27 mouse cellular contexts compared by ENCODE assay signal in the genomic region with DNA sequence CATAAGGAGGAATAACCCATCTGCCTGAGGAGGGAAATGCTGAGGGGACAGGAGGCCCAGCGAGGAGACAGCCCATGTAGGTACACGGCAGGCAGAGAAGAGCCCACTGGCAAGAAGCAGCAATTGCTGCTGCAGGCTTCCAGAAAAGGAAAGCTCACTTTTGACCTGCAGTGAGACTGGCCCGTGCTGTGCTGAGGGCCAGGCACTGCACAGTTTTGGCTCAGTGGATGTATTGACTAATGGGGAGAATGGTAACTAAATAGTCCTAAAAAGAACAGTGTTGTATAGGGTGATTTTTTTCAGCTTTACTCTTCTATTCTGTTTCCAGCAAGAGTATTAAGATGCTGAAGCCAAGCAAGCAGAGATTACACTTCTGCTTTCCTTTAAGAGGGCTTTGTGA. TPM values are rescaled to one million over a fixed set of nuclear protein-coding genes. Genes with fewer than 3 reads are reported as not detected.
DNase-seq lines count a peak whose midpoint lies in the region; ATAC-seq lines count a peak whose summit lies in the region.
"Had no signal": no experiment of that assay in that cellular context is flagged by ENCODE, and none has a peak within 500 bp of the region (broad histone marks: within the 10 kb centered on the region; RNA-seq: fewer than 3 reads in every experiment).

No protein-coding gene starts in this region.

- H3K9me3 ChIP-seq in liver, embryonic 12.5 days (replicated peaks): no peaks in the 10 kb centered on the region
- no peaks in the 10 kb centered on the region for H3K9me3 ChIP-seq in liver, embryonic 11.5 days (ENCODE audit: control insufficient read depth, low read length)
- no peaks in the 10 kb centered on the region for H3K9me3 ChIP-seq in midbrain, embryonic 11.5 days (ENCODE audit: control insufficient read depth, low read length)
- no peaks in the 10 kb centered on the region for H3K9me3 ChIP-seq in midbrain, embryonic 15.5 days
- H3K9me3 ChIP-seq: embryonic facial prominence, embryonic 13.5 days; embryonic facial prominence, embryonic 15.5 days; forebrain, embryonic 10.5 days; forebrain, embryonic 13.5 days; forebrain, embryonic 15.5 days had no signal

- no peak overlapping the region for H3K9ac ChIP-seq in liver, embryonic 12.5 days
- H3K9ac ChIP-seq in liver, embryonic 11.5 days (ENCODE audit: low read depth, low read length): no peak overlapping the region
- no peak overlapping the region for H3K9ac ChIP-seq in midbrain, embryonic 11.5 days (ENCODE audit: low read length)
- no peak overlapping the region for H3K9ac ChIP-seq in midbrain, embryonic 15.5 days
- H3K9ac ChIP-seq: embryonic facial prominence, embryonic 13.5 days; embryonic facial prominence, embryonic 15.5 days; forebrain, embryonic 13.5 days; forebrain, embryonic 15.5 days; forebrain, postnatal 0 days had no signal

- no peaks in the 10 kb centered on the region for H3K27me3 ChIP-seq in liver, embryonic 12.5 days (replicated peaks)
- no peaks in the 10 kb centered on the region for H3K27me3 ChIP-seq in liver, embryonic 11.5 days (replicated peaks; ENCODE audit: control insufficient read depth, insufficient read depth, low read length)
- no peaks in the 10 kb centered on the region for H3K27me3 ChIP-seq in midbrain, embryonic 11.5 days (ENCODE audit: control insufficient read depth, insufficient read depth, low read length)
- no peaks in the 10 kb centered on the region for H3K27me3 ChIP-seq in midbrain, embryonic 15.5 days (replicated peaks)
- H3K27me3 ChIP-seq: CH12.LX; embryonic facial prominence, embryonic 13.5 days; embryonic facial prominence, embryonic 15.5 days; forebrain, embryonic 13.5 days; forebrain, embryonic 15.5 days; Patski had no signal

- H3K4me2 ChIP-seq in liver, embryonic 12.5 days: no peak overlapping the region
- no peak overlapping the region for H3K4me2 ChIP-seq in liver, embryonic 11.5 days
- no peak overlapping the region for H3K4me2 ChIP-seq in midbrain, embryonic 11.5 days
- no peak overlapping the region for H3K4me2 ChIP-seq in midbrain, embryonic 15.5 days
- H3K4me2 ChIP-seq: embryonic facial prominence, embryonic 13.5 days; embryonic facial prominence, embryonic 15.5 days; forebrain, embryonic 13.5 days; forebrain, embryonic 15.5 days had no signal

- DNase-seq in liver, embryonic 11.5 days (ENCODE audit: low spot score): no peak
- peak; percentile 70 for DNase-seq in midbrain, embryonic 11.5 days (ENCODE audit: low spot score, missing footprints)
- peak; percentile 80 for DNase-seq in adipocyte (ENCODE audit: low spot score)
- no peak for DNase-seq in cerebellum, postnatal 14 days
- DNase-seq: adrenal gland, adult 2 months; adrenal gland, postnatal 10 days; adrenal gland, postnatal 25 days; B cell, adult 2 months; cerebellum, adult 11 months; cerebellum, adult 18-20 months; cerebellum, adult 9-10 months; cerebellum, postnatal 10 days; cerebellum, postnatal 36 days; embryo, embryonic 11 days; forebrain, postnatal 0 days had no signal

- no peak for ATAC-seq in liver, embryonic 12.5 days
- no peak for ATAC-seq in liver, embryonic 11.5 days (replicated peaks; ENCODE audit: low FRiP score)
- no peak for ATAC-seq in midbrain, embryonic 11.5 days (ENCODE audit: low FRiP score)
- no peak for ATAC-seq in midbrain, embryonic 15.5 days (replicated peaks)
- ATAC-seq: activated CD4-positive, CD25-positive, alpha-beta regulatory T cell, adult 4 months; CD4-positive, CD25-positive, alpha-beta regulatory T cell, adult 4 months; forebrain, embryonic 13.5 days; forebrain, embryonic 15.5 days; forebrain, postnatal 0 days; Patski had no signal

- no peak overlapping the region for H3K4me3 ChIP-seq in liver, embryonic 12.5 days
- H3K4me3 ChIP-seq in liver, embryonic 11.5 days (ENCODE audit: low read depth, low read length): no peak overlapping the region
- no peak overlapping the region for H3K4me3 ChIP-seq in midbrain, embryonic 11.5 days (ENCODE audit: low read depth, low read length)
- H3K4me3 ChIP-seq in midbrain, embryonic 15.5 days: no peak overlapping the region
- H3K4me3 ChIP-seq: embryonic facial prominence, embryonic 13.5 days; embryonic facial prominence, embryonic 15.5 days; erythroblast, embryonic 14.5 days; forebrain, embryonic 10.5 days; forebrain, embryonic 13.5 days; forebrain, embryonic 15.5 days had no signal

- WGBS in liver, embryonic 12.5 days (ENCODE audit: insufficient replicate concordance): 74% methylated on average over 3 of the region's 3 CpGs
- WGBS in liver, embryonic 11.5 days: 88% methylated on average over 3 of the region's 3 CpGs
- WGBS in midbrain, embryonic 11.5 days: 87% methylated on average over 3 of the region's 3 CpGs
- 89% methylated on average over 3 of the region's 3 CpGs for WGBS in midbrain, embryonic 15.5 days

- H3K4me1 ChIP-seq in liver, embryonic 12.5 days: peaks cover 55% of the 10 kb centered on the region
- H3K4me1 ChIP-seq in liver, embryonic 11.5 days (replicated peaks; ENCODE audit: control insufficient read depth, insufficient read depth, low read length): peaks cover 27% of the 10 kb centered on the region
- H3K4me1 ChIP-seq in midbrain, embryonic 11.5 days (ENCODE audit: control insufficient read depth, insufficient read depth, low read length): no peaks in the 10 kb centered on the region
- no peaks in the 10 kb centered on the region for H3K4me1 ChIP-seq in midbrain, embryonic 15.5 days
- H3K4me1 ChIP-seq: embryonic facial prominence, embryonic 13.5 days; embryonic facial prominence, embryonic 15.5 days; forebrain, embryonic 13.5 days; forebrain, embryonic 15.5 days had no signal

- H3K27ac ChIP-seq in liver, embryonic 12.5 days: 0 out of 2 replicates have a peak overlapping the region, but pooled peaks have one; percentile 34
- no peak overlapping the region for H3K27ac ChIP-seq in liver, embryonic 11.5 days (ENCODE audit: low read depth, low read length)
- H3K27ac ChIP-seq in midbrain, embryonic 11.5 days (ENCODE audit: low read depth, low read length): no peak overlapping the region
- H3K27ac ChIP-seq in midbrain, embryonic 15.5 days: no peak overlapping the region
- H3K27ac ChIP-seq: embryonic facial prominence, embryonic 13.5 days; embryonic facial prominence, embryonic 15.5 days; forebrain, embryonic 10.5 days; forebrain, embryonic 13.5 days; forebrain, embryonic 15.5 days had no signal

- H3K36me3 ChIP-seq in liver, embryonic 12.5 days: peaks cover 84% of the 10 kb centered on the region
- H3K36me3 ChIP-seq in liver, embryonic 11.5 days (ENCODE audit: control insufficient read depth, insufficient read depth, low read length): peaks cover 21% of the 10 kb centered on the region
- no peaks in the 10 kb centered on the region for H3K36me3 ChIP-seq in midbrain, embryonic 11.5 days (ENCODE audit: control insufficient read depth, insufficient read depth, low read length)
- H3K36me3 ChIP-seq in midbrain, embryonic 15.5 days (replicated peaks): peaks cover 7% of the 10 kb centered on the region; the same call in 1 of the 2 replicates

RNA-seq across cellular contexts. Expression of gene Cul4a, which starts 13.1 kb away (rescaled TPM):
- 97.6 and 98.2 TPM in 2 replicates for polyA plus RNA-seq in liver, embryonic 12.5 days (2016; fragmentation: Nextera tagmentation; extraction: Ambion mirVana)
- 111 and 123 TPM in 2 replicates for polyA plus RNA-seq in liver, embryonic 11.5 days (2014; fragmentation: Nextera tagmentation; extraction: Ambion mirVana)
- polyA plus RNA-seq in midbrain, embryonic 11.5 days (2014; fragmentation: Nextera tagmentation; extraction: Ambion mirVana): 89.7 and 90.1 TPM in 2 replicates
- 70.4 and 74.9 TPM in 2 replicates for polyA plus RNA-seq in midbrain, embryonic 15.5 days (2015; fragmentation: Nextera tagmentation; extraction: Ambion mirVana)

RNA-seq across cellular contexts. Expression of gene Pcid2, which starts 13.3 kb away (rescaled TPM):
- polyA plus RNA-seq in liver, embryonic 12.5 days (2016; fragmentation: Nextera tagmentation; extraction: Ambion mirVana): 25.6 and 28.1 TPM in 2 replicates
- 38.8 and 46.0 TPM in 2 replicates for polyA plus RNA-seq in liver, embryonic 11.5 days (2014; fragmentation: Nextera tagmentation; extraction: Ambion mirVana)
- 51.5 and 58.3 TPM in 2 replicates for polyA plus RNA-seq in midbrain, embryonic 11.5 days (2014; fragmentation: Nextera tagmentation; extraction: Ambion mirVana)
- polyA plus RNA-seq in midbrain, embryonic 15.5 days (2015; fragmentation: Nextera tagmentation; extraction: Ambion mirVana): 42.1 and 42.6 TPM in 2 replicates

RNA-seq across cellular contexts. Expression of gene Lamp1, which starts 40.4 kb away (rescaled TPM):
- 199 and 203 TPM in 2 replicates for polyA plus RNA-seq in liver, embryonic 12.5 days (2016; fragmentation: Nextera tagmentation; extraction: Ambion mirVana)
- polyA plus RNA-seq in liver, embryonic 11.5 days (2014; fragmentation: Nextera tagmentation; extraction: Ambion mirVana): 251 and 283 TPM in 2 replicates
- polyA plus RNA-seq in midbrain, embryonic 11.5 days (2014; fragmentation: Nextera tagmentation; extraction: Ambion mirVana): 274 and 282 TPM in 2 replicates
- 259 and 285 TPM in 2 replicates for polyA plus RNA-seq in midbrain, embryonic 15.5 days (2015; fragmentation: Nextera tagmentation; extraction: Ambion mirVana)

RNA-seq across cellular contexts. Expression of gene Proz, which starts 57.8 kb away (rescaled TPM):
- 14.6 and 15.1 TPM in 2 replicates for polyA plus RNA-seq in liver, embryonic 12.5 days (2016; fragmentation: Nextera tagmentation; extraction: Ambion mirVana)
- polyA plus RNA-seq in liver, embryonic 11.5 days (2014; fragmentation: Nextera tagmentation; extraction: Ambion mirVana): 13.5 and 15.9 TPM in 2 replicates
- 0.12 and 0.40 TPM in 2 replicates for polyA plus RNA-seq in midbrain, embryonic 11.5 days (2014; fragmentation: Nextera tagmentation; extraction: Ambion mirVana)
- polyA plus RNA-seq in midbrain, embryonic 15.5 days (2015; fragmentation: Nextera tagmentation; extraction: Ambion mirVana): 1.6 and 1.7 TPM in 2 replicates

Comparison
In these comparisons a context has a peak if more than half of its experiments do, and no peak if none do; other contexts are left out.
1. DNase-seq: peak in midbrain, embryonic 11.5 days (single experiment) and adipocyte (single experiment); none in liver, embryonic 11.5 days (single experiment) and cerebellum, postnatal 14 days (0 of 2).